Mouse (Mus musculus): ENCODE results near the gene Iqschfp.

DNA sequence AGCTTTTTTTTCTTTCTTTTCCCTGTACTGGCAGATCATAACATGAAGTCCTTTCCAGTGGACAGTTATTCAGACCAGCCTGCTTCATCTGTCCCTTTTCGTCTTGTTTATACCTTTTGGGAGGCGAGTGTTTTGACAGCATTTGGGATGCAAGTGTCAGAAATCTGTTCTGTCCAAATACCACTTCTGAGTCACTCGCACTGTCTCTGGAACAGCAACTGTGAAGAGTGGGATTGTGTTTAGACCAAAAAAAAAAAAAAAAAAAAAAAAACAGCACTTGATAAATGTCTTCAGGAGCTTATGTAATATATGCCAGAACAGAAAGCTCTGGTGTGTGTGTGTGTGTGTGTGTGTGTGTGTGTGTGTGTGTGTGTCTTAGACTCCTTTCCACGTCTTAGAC is 678.3 kb downstream of the Iqschfp start:
- TF ChIP-seq CTCF (IDR thresholded peaks at IDR 0.05; ENCODE audit: low read depth) = no peak
- no peak for TF ChIP-seq EP300 (IDR thresholded peaks at IDR 0.05; ENCODE audit: low read depth)
